Mouse (Mus musculus): ENCODE data around the gene Cep152.

The Cep152 gene

DNA sequence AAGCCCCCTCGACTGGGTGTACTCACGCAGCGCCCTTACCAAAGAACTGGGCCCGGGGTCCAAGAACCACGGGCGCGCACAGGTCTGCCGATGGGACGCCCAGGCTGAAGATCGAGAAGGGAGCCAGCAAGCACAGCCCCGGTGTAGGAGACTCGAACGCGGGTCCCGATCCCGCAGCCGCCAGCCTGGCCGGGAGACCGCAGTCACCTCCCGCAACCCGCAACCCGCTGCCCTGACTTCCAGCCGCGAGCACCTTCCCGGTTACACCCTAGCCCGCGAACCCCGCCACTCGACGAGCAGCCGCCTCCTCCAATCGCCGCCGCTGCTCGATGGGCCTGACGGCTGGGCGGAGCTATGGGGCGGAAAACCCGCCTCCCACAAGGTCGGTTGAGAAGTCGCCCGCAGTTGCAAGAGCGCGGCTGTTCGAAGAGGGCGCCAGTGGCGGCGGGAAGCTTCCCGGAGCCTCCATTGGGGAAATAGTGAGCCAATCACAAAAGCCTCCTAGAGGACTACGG lies at the start of gene Cep152:
TSS of gene Cep152 (minus strand) at position 277 of the 515 bp plus-strand sequence.
- DNase-seq: peak; percentile 99

DNA sequence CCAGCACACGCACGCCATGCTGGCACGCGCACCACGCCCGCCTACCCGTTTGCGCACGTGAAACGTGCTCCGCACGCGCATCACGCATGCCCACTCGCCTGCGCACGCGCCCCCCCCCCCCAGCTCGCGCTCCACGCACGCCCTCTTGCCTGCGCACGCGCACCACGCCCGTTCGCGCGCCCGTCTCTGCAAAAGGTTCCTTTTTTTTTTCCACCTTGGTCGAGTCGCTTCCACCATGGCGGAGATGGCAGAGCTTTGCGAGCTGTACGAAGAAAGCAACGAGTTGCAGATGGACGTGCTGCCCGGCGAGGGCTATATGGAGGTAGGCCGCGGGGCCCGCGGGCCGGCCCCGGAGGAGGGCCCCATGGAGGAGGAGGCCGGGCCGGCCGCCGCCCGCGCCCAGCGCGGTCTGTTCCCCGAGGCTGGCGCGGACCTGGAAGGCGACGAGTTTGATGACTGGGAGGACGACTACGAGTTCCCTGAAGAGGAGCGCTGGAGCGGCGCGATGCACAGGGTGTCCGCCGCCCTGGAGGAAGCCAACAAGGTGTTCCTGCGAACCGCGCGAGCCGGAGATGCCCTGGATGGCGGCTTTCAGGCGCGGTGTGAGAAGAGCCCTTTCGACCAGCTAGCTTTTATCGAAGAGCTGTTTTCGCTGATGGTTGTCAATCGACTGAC lies 48.2 kb upstream of the Cep152 start, which contains the start of gene Eid1:
TSS of gene Eid1 (plus strand) at position 139 of the 675 bp plus-strand sequence.
- DNase-seq: peak; percentile 85

DNA sequence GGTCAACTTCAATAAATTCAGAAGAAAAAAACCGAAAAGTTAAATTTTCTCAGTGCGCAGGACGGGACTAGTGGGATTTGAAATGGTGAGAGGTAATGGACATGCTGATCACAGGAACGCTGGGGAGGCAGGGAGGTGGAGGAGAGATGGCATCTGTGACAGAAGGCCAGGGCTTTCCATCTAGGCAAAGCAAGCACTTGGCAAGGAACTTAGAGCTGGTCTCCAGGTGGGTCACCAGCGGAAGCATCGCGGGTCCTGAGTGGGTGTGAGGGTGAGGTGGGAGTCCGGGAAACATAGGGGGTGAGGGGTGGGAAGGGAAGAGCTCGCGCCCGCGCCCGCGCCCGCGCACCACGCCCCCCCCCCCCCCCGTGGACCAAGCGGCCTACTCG lies 47.6 kb upstream of the Cep152 start:
- DNase-seq: no peak

DNA sequence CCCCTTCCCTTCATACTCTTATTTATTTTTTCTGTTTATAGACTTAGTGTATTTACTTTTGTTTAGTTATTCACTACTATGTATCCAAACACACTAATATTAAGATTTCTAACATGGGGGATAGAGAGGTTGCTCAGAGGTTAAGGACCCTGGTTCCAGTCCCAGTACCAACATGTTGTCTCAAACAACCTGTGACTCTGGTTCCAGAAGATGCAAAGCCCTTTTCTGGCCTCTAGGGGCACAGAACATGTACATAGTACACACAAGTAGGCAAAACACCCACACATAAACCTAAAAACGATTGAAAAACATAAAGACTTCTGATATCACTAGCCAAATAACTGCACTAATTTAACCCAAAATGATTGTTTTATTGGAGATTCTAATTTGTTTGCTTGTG lies 45.9 kb upstream of the Cep152 start:
- peak; percentile 19 for DNase-seq

- DNase-seq: no peak
Observed at GRCm38 (mm10) chr2:125667721-125668120, 42.8 kb upstream of the Cep152 start.

- DNase-seq: no peak
Observed at GRCm38 (mm10) chr2:125667184-125667583, 42.3 kb upstream of the Cep152 start.

GRCm38 (mm10) chr2:125666668-125667067 lies 41.8 kb upstream of the Cep152 start:
- DNase-seq: no peak

- DNase-seq: no peak
Observed at GRCm38 (mm10) chr2:125665909-125666308, 41.0 kb upstream of the Cep152 start.

GRCm38 (mm10) chr2:125665213-125665612 lies 40.3 kb upstream of the Cep152 start:
- DNase-seq: no peak

- no peak for DNase-seq
Observed at GRCm38 (mm10) chr2:125662517-125662916, 37.6 kb upstream of the Cep152 start.

GRCm38 (mm10) chr2:125661156-125661555 lies 36.2 kb upstream of the Cep152 start:
- no peak for DNase-seq

DNA sequence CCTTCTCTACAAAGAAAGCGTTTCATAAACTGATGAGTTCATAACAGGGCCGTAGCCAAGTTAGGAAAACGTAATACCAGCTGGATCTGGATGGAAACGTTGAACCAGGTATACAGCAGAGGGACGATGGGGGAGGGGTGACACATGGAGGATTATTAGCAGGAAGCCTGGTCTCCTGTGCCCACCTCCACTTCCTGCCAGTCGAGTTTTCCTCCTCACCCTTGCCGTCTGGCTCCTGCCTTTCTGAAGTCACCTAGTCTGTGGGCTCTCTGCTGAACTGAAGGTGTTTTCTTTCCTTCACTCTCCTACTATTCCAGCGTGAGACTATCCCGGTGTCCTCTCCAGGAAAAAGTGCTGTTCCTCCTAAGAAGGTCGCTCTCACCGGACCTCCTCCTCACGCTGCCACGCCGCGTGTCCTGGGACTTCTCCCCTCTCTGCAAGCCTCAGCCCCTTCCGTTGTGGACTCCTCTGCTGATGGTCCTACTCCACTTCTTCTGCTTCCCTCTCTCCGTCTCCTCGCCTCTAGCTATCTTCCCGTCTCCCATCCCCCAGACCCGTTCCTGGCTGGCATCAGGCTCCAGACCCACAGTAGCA lies 35.7 kb upstream of the Cep152 start:
- peak; percentile 18 for DNase-seq

GRCm38 (mm10) chr2:125659823-125660536 lies 35.1 kb upstream of the Cep152 start:
- DNase-seq: peak; percentile 83

GRCm38 (mm10) chr2:125655391-125655790 lies 30.5 kb upstream of the Cep152 start:
- DNase-seq: no peak

GRCm38 (mm10) chr2:125653286-125653685 lies 28.4 kb upstream of the Cep152 start:
- no peak for DNase-seq

- no peak for DNase-seq
Observed at GRCm38 (mm10) chr2:125651563-125651962, 26.6 kb upstream of the Cep152 start.

DNA sequence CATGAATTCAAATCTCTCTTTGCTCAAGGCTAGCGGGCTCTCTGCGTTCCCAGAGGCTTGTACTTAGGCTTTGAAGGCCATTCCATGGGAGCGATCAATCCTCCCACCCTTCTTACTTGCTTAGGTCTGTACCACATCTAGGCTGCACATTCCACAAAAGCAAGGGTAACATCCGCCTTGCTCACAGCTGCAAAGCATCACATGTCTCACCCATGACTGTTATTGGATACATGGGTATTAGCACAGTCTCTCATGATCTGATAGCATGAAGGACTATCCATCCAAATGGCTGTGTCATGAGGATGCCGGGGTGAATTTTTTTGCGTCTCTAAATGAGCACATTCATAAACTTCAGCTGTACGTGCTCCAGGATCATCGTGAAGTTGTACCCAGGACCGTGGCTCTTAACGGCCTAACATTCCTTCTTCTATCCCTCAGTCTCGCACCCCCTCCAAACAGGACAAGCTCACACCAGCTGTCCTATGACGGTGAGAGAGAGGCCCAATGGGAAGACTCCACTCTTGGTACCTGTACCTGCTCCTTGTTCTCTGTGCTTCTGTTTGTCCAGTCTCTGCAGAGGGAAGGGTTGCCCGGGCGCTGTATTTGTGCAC lies 25.9 kb upstream of the Cep152 start:
- DNase-seq: peak; percentile 18

- DNase-seq: no peak
Observed at GRCm38 (mm10) chr2:125650038-125650437, 25.1 kb upstream of the Cep152 start.

GRCm38 (mm10) chr2:125644912-125645311 lies 20.0 kb upstream of the Cep152 start:
- DNase-seq: no peak

- no peak for DNase-seq
Observed at GRCm38 (mm10) chr2:125637331-125637730, 12.4 kb upstream of the Cep152 start.

DNA sequence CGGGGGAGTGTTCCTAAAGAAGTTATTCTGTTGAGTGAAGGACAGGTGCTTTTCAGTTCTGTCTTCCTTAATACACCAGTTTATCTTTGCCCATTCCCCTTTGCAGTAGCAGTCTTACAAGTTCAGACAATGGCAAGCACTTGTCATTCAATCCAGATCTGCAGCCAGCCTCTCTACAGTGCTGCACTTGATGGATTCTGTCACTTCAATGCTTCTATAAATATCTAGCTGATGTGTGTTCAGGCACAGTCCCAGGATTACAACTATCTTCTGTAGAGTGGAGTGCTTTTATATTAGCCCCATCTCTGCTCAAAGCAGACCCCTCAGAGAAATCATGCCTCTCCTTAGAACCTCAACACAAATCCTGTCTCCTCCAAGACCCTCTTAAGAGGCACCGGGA lies 5.1 kb upstream of the Cep152 start:
- no peak for DNase-seq

DNA sequence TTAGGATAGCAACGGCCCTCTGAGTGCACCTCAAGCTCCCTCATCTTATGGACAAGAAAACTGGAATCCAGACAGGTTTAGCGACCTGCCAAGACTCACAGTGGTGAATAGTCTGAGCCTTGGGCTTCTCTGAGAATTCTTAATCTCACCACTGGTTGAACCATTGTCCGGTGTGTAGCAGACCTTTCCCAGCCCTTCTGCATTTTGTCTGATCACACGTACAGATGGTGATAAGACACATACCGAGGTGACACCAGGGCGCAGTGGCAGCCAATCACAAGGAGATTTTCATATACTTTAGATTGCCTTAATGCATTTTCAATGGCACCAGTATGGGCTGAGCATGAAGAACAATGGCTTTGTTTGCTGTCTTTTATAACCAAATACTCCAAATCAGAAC lies 3.6 kb upstream of the Cep152 start:
- no peak for DNase-seq

DNA sequence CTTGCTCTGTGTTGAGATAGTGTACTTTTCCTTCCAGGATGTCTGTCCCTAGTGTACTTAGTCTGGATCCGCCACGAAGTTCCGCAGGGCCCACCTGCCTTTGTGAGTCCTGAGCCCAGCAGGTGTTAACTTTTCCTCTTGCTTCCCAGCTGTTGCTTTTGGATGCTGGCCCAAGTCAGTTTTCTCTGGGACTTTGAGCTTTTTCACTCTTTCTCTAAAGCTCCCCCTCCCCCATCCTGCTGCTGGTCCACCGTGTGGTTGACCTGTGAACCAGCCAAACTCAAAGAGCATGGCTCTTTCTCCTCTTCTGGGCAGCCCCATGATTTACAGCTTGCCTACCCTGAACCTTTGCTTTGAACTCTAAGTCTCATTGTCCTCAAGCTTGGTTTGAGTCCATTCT lies 1.6 kb upstream of the Cep152 start:
- no peak for DNase-seq
